Mouse (Mus musculus) cerebellum, adult 2 months (tissue): Measurements from ENCODE around the gene Bcor. TPM values are rescaled to one million over a fixed set of nuclear protein-coding genes. Genes with fewer than 3 reads are reported as not detected.

ENCODE experiments used
- DNase-seq, 2 experiments: peaks; one replicate each; pipeline ENCODE4 v3.0.0; 2021
- H3K27ac ChIP-seq: fragments of 200-500 bp; 2 replicates; pipeline ENCODE4 v1.5.1; 2012; ENCODE audit warnings: low read length, control low read depth, inconsistent platforms; ENCODE audit not compliant: insufficient read depth
- H3K27me3 ChIP-seq: fragments of 200-500 bp; 2 replicates; pipeline ENCODE4 v1.6.1; 2012; ENCODE audit warnings: inconsistent platforms, mild to moderate bottlenecking, low read length, moderate library complexity; ENCODE audit not compliant: control insufficient read depth, insufficient read depth
- H3K4me1 ChIP-seq: fragments of 200-500 bp; 2 replicates; pipeline ENCODE4 v1.6.1; 2011; ENCODE audit warnings: low read length; ENCODE audit not compliant: control insufficient read depth, insufficient read depth
- H3K4me3 ChIP-seq: fragments of 200-500 bp; replicated peaks from 2 replicates; pipeline ENCODE3; 2011; ENCODE audit warnings: mild to moderate bottlenecking, low read depth, low read length, control low read depth; ENCODE audit not compliant: insufficient read depth
- CTCF ChIP-seq: fragments of 200-500 bp; IDR thresholded peaks from 2 replicates; pipeline ENCODE4 v1.5.1; 2011; ENCODE audit warnings: low read depth, mild to moderate bottlenecking, control low read depth, low read length, moderate library complexity, borderline replicate concordance; ENCODE audit not compliant: insufficient read depth
- POLR2A ChIP-seq: fragments of 200-500 bp; IDR thresholded peaks from 2 replicates; pipeline ENCODE4 v1.6.1; 2011; ENCODE audit warnings: low read length, control low read depth, borderline replicate concordance; ENCODE audit not compliant: insufficient read depth
- WGBS: fragments of 180-500 bp; shearing (Covaris S2); methylation state at CpG from one replicate; pipeline ENCODE4 v1.1.7; 2018; 5-methylcytosine and 5-hydroxymethylcytosine counted together
- polyA plus RNA-seq: library from polyadenylated mRNA; depleted of rRNA; stranded (reverse); fragments of >200 nt; gene quantifications from 2 replicates; pipeline ENCODE4 v1.2.3, GENCODE M21; 2012

The Bcor gene
- polyA plus RNA-seq, 1 experiment = 12.9 TPM

DNA sequence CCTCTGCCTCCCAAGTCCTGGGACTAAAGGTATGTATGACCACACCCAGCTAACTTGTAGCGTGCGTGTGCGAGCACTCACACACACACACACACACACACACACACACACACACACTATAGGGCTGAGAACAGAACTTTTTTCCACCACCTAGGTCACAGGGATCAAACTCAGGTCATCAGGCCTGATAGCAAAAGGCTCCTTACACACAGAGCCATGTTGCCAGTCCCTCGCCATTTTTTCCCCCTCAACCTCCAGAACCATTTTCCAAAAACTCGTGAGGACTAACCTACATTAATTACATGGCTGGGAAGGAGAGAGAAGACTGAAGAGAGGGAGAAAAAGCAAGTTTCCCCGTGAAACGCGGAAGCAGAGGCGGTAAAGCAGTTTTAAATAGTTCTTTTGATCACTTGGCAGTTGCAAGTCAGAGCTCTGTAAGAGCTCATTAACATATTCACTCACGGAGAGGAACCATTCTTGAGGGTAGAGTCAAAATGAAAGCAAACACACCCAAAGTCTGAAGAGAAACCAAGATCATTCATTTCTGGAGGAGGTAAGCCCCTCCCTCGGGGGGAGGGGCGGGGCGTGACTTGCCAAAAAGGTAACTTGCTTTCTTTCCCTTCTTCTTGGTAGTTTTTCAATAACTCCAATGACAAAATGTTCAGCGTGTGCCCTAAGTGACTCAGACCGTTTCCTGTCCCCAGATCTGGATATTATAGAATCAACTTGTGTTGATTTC lies 145.3 kb downstream of the Bcor start:
- Histone ChIP-seq H3K27me3 (no peaks in the 10 kb centered on the region), H3K4me1 (no peaks in the 10 kb centered on the region), H3K27ac (no peak overlapping the region), H3K4me3 (no peak overlapping the region)
- DNase-seq = no peak
- WGBS = 57% methylated on average over 15 of the region's 15 CpGs
- TF ChIP-seq POLR2A (no peak), CTCF (no peak)

DNA sequence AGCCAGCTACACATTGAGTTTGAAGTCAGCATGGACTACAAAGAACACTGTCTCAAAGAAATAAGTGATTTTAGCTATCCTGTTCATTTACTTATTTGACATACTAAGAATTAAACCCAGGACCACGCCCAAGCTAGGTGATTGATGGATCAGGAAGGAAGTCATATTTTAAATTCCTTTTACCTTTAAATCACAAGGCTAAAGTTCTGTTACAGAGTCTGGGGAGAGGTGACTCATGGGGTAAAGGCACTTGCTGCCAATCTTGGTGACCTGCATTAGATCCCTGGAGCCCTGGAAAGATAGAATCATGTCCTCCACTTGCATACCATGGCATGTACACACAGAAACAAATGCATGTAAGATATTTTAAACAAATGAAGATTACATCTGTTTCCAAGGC lies 149.5 kb downstream of the Bcor start:
- 100% methylated on average over 1 of the region's 1 CpGs for WGBS
- Histone ChIP-seq H3K27me3 (no peaks in the 10 kb centered on the region), H3K27ac (no peak overlapping the region), H3K4me3 (no peak overlapping the region), H3K4me1 (no peaks in the 10 kb centered on the region)
- no peak for DNase-seq
- TF ChIP-seq POLR2A = no peak
- no peak for TF ChIP-seq CTCF

DNA sequence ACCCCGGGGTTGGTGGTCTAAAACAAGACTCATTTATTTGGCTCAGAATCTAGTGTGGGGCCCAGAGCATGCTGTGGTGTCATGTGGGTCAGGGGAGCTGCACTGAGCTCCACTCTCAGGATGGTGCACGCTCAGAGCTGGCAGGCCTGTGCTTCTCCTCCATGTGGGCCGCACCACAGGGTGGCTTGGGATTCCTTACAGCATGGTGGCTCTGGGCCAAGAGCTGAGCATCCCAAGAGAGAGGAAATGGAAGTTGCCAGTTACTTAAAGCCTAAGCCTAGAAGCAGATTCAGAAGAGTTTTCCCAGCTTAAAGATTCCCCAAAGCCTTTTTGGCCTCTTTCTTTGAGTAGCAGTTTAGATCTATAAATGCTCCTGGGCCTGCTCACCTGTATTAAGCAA lies 151.1 kb downstream of the Bcor start:
- TF ChIP-seq CTCF (no peak), POLR2A (no peak)
- Histone ChIP-seq H3K27me3 (no peaks in the 10 kb centered on the region), H3K4me1 (no peaks in the 10 kb centered on the region), H3K4me3 (no peak overlapping the region), H3K27ac (no peak overlapping the region)
- WGBS = 39% methylated on average over 3 of the region's 3 CpGs
- no peak for DNase-seq

DNA sequence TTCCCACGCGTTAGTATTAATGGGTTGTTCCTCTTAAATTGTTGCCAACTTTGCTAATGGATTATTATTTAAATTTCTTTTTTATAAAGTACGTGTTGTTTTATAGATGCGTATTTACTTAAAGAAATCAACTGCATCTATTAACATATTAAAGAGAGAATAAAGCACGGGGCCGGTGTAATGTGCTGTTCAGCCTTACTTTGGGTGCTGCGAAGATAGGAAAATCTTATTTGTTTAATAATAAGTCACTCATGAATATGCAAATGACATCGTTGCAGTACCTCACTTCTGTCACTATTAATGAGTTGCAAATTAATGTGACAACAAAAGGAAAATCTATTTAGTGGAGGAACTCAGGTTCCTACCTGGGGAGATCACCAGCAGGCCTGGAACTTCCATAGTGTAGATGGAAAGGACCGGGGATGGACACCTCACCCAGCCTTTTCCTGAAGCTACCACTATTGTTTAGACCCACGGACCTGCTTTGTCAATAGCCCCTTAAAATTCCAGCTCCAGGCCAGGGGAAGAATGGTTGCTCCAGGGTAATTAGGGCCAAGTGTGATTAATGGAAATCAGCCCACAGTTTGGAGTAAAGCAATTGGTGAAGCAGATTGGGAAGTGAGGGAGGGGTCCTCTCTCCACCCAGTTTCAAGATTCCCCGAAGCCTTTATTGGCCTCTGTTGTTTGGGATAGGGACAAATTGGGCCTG lies 152.2 kb downstream of the Bcor start:
- H3K4me3 ChIP-seq = no peak overlapping the region
- DNase-seq = no peak
- H3K27ac ChIP-seq = no peak overlapping the region
- no peaks in the 10 kb centered on the region for H3K27me3 ChIP-seq
- no peaks in the 10 kb centered on the region for H3K4me1 ChIP-seq
- TF ChIP-seq POLR2A (no peak), CTCF (no peak)
- 80% methylated on average over 11 of the region's 11 CpGs for WGBS

DNA sequence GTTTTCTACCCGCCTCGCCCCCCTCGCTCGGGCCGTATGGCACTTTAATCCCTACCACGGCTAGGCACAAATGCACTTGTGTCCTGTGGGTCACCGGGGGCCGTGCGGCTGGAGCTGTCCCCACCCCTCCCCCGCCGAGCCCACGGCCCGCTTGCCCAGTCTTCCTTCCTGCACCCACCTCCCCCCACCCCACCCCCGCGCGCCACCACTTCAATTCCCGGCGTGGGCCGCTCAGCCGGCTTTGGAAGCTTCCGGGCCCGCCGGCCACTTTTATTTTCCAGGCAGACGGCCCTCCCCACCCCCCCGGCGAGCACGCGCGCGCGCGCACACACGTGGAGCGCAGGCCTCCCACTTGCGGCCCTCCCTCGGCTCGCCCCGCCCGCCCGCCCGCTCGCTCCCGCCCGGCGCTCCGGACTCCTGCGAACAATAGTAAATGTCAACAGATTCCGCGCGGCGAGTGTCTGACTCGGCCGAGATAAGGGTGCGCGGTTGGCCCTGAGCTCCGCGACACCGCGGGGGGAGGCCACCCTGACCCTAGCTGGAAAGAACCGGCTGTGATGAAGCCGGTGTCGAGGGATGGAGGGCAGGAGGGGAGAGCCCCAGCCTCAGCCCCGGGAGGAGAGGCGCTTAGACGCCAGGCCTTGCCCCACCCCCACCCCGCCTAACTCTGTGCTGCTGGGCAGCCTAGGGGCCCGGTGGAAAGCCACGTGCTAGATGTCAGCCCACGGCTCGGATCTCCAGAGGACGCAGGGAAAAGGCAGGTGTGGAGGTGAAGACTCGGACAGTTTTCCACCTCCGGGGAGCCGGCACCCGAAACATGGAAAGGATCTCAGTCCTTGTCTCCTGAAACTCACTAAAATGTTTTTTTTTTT lies 153.0 kb downstream of the Bcor start:
- 5% methylated on average over 68 of the region's 75 CpGs for WGBS
- no peaks in the 10 kb centered on the region for H3K27me3 ChIP-seq
- 0 out of 2 replicates have a peak, but pooled peaks cover 2% of the 10 kb centered on the region for H3K4me1 ChIP-seq

DNA sequence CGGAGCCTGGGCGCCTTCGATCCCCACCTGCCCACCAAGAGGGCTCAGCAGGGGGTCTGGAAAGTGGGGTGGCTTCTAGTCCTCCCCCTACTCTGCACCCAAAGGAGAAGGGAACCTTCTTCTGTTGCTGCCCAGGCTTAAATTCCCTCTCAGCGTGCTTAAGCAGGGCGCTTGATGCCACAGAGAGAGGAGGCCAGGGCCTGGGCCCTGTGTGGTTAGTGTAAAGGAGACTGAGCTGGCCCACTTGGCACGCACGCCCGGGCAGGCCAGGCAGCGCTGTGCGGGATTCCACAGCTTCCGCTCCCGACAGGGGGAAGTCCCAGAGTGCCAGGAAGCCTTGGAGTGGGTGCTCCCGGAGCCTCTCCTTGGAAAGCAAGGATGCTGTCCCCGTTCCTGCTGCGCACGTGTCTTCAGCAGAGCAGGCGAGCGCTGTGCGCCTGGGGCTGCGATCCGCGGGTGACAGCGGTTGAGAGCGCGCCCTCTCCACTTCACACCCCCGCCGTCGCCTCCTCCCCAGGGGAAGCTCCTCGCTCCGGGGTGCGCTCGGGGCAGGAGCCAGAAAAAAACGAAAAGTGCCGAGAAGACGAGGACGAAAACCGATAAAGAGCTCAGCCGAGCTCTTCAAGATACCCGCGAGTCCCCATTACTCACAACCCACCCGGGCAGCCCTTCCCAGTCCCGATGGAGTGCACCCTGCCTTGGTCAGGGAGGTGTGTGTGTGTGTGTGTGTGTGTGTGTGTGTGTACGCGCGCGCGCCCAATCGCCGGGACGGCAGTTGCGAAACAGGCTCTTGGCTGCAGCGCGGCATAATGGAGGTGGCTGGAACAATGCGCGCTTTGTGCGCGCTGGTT lies 153.9 kb downstream of the Bcor start:
- 2% methylated on average over 56 of the region's 57 CpGs for WGBS
- Histone ChIP-seq H3K27ac (no peak overlapping the region), H3K4me1 (0 out of 2 replicates have a peak, but pooled peaks cover 2% of the 10 kb centered on the region), H3K4me3 (peak overlapping the region; percentile 66), H3K27me3 (no peaks in the 10 kb centered on the region)
- peak; percentile 52 to 57 for DNase-seq
- TF ChIP-seq CTCF (no peak), POLR2A (no peak)

More for the DNA sequence above, 153.0 kb downstream of the Bcor start:
- TF ChIP-seq CTCF (no peak), POLR2A (no peak)
- Histone ChIP-seq H3K4me3 (peak overlapping the region; percentile 66), H3K27ac (no peak overlapping the region)
- peak; percentile 38 to 49 for DNase-seq
